Comparison of ENCODE assay signal across 8 mouse cellular contexts in genomic region chr14:72532028-72532917, GRCm38 (mm10). TPM values are rescaled to one million over a fixed set of nuclear protein-coding genes. Genes with fewer than 3 reads are reported as not detected.
DNase-seq lines count a peak whose midpoint lies in the region; ATAC-seq lines count a peak whose summit lies in the region.

No protein-coding gene starts in this region.

- no peaks in the 10 kb centered on the region for H3K9me3 ChIP-seq in forebrain, embryonic 13.5 days (replicated peaks)
- H3K9me3 ChIP-seq in midbrain, embryonic 15.5 days: no peaks in the 10 kb centered on the region

- peak overlapping the region; percentile 59 for H3K9ac ChIP-seq in forebrain, embryonic 13.5 days
- peak overlapping the region; percentile 53 for H3K9ac ChIP-seq in midbrain, embryonic 15.5 days

- peak overlapping the region; percentile 52 for H3K4me3 ChIP-seq in forebrain, embryonic 13.5 days
- peak overlapping the region; percentile 51 for H3K4me3 ChIP-seq in midbrain, embryonic 15.5 days

- H3K27me3 ChIP-seq in forebrain, embryonic 13.5 days: peaks cover 25% of the 10 kb centered on the region
- H3K27me3 ChIP-seq in midbrain, embryonic 15.5 days (replicated peaks): peaks cover 2% of the 10 kb centered on the region; the same call in 1 of the 2 replicates

- peak; percentile 88 for ATAC-seq in forebrain, embryonic 13.5 days
- peak; percentile 95 for ATAC-seq in midbrain, embryonic 15.5 days (replicated peaks)

- peaks cover 12% of the 10 kb centered on the region for H3K4me1 ChIP-seq in forebrain, embryonic 13.5 days
- H3K4me1 ChIP-seq in midbrain, embryonic 15.5 days: peaks cover 8% of the 10 kb centered on the region

- no peak overlapping the region for H3K27ac ChIP-seq in forebrain, embryonic 13.5 days
- peak overlapping the region; percentile 35 for H3K27ac ChIP-seq in midbrain, embryonic 15.5 days

- H3K36me3 ChIP-seq in forebrain, embryonic 13.5 days (ENCODE audit: poor library complexity, severe bottlenecking): peaks cover 3% of the 10 kb centered on the region; the same call in 1 of the 2 replicates
- H3K36me3 ChIP-seq in midbrain, embryonic 15.5 days (replicated peaks): no peaks in the 10 kb centered on the region

- WGBS in forebrain, embryonic 13.5 days: 1% methylated on average over 54 of the region's 54 CpGs
- WGBS in midbrain, embryonic 15.5 days: 1% methylated on average over 54 of the region's 54 CpGs

- peak; percentile 14 to 22 for DNase-seq in left cerebral cortex, postnatal 25 days (ENCODE audit: low spot score in 2 of 2)
- DNase-seq in left cerebral cortex, adult 18-20 months (ENCODE audit: low spot score in 2 of 2): no peak
- DNase-seq in brain, embryonic 18.5 days (ENCODE audit: low read depth, low spot score): peak; percentile 24
- DNase-seq in kidney, postnatal 10 days: peak; percentile 63
- no peak for DNase-seq in spleen, adult 18-20 months
- DNase-seq in gastrocnemius, postnatal 25 days: no peak

- H3K4me2 ChIP-seq in forebrain, embryonic 13.5 days: peak overlapping the region; percentile 97
- peak overlapping the region; percentile 92 for H3K4me2 ChIP-seq in midbrain, embryonic 15.5 days

- intact Hi-C loops in left cerebral cortex, postnatal 25 days (cut with DNase I): loop anchor here (5.0 kb wide), 1 partner anchor 465 kb away; no protein-coding TSS in a partner anchor

RNA-seq across cellular contexts. Expression of gene Gm9195, which starts 40.6 kb away (rescaled TPM):
- not detected for total RNA-seq in left cerebral cortex, postnatal 25 days (2021)
- total RNA-seq in left cerebral cortex, adult 18-20 months (2021): not detected
- not detected in 2 replicates for polyA plus RNA-seq in forebrain, embryonic 13.5 days (2015; fragmentation: Nextera tagmentation; extraction: Ambion mirVana)
- not detected in 2 replicates for polyA plus RNA-seq in midbrain, embryonic 15.5 days (2015; fragmentation: Nextera tagmentation; extraction: Ambion mirVana)
- not detected for total RNA-seq in gastrocnemius, postnatal 25 days (2021)

Comparison
In these comparisons a context has a peak if more than half of its experiments do, and no peak if none do; other contexts are left out.
1. DNase-seq: peak in left cerebral cortex, postnatal 25 days (2 of 2), brain, embryonic 18.5 days (single experiment) and kidney, postnatal 10 days (single experiment); none in left cerebral cortex, adult 18-20 months (0 of 2), spleen, adult 18-20 months (0 of 2) and gastrocnemius, postnatal 25 days (single experiment).